Mouse (Mus musculus): ENCODE measurements around the gene Rad51b. TPM values are rescaled to one million over a fixed set of nuclear protein-coding genes. Genes with fewer than 3 reads are reported as not detected.
A peak's percentile ranks its signal among the peaks of the same experiment; 100 is the strongest.

The Rad51b gene
- total RNA-seq, 4 experiments from 2014 or later: 0.71 to 0.95 (median 0.78) TPM

GRCm38 (mm10) chr12:79527222-79527621 lies 230.1 kb downstream of the Rad51b start:
- no peak for DNase-seq (ENCODE audit: low spot score)

- no peak for DNase-seq (ENCODE audit: low spot score)
Observed at GRCm38 (mm10) chr12:79530275-79530902, 233.3 kb downstream of the Rad51b start.

- no peak for DNase-seq (ENCODE audit: low spot score)
Observed at GRCm38 (mm10) chr12:79531809-79532798, 235.0 kb downstream of the Rad51b start.

- DNase-seq (ENCODE audit: low spot score): no peak
Observed at GRCm38 (mm10) chr12:79534778-79535177, 237.7 kb downstream of the Rad51b start.

GRCm38 (mm10) chr12:79535532-79536437 lies 238.7 kb downstream of the Rad51b start:
- peak; percentile 16 for DNase-seq (ENCODE audit: low spot score)

GRCm38 (mm10) chr12:79540176-79540575 lies 243.1 kb downstream of the Rad51b start:
- no peak for DNase-seq (ENCODE audit: low spot score)

GRCm38 (mm10) chr12:79541581-79541980 lies 244.5 kb downstream of the Rad51b start:
- DNase-seq (ENCODE audit: low spot score): no peak

- no peak for DNase-seq (ENCODE audit: low spot score)
Observed at GRCm38 (mm10) chr12:79545063-79545462, 248.0 kb downstream of the Rad51b start.

- DNase-seq (ENCODE audit: low spot score): peak; percentile 31
Observed at GRCm38 (mm10) chr12:79547556-79547955, 250.5 kb downstream of the Rad51b start.

GRCm38 (mm10) chr12:79548607-79549330 lies 251.7 kb downstream of the Rad51b start:
- DNase-seq (ENCODE audit: low spot score): no peak

GRCm38 (mm10) chr12:79550049-79550682 lies 253.1 kb downstream of the Rad51b start:
- no peak for DNase-seq (ENCODE audit: low spot score)

GRCm38 (mm10) chr12:79551274-79551673 lies 254.2 kb downstream of the Rad51b start:
- DNase-seq (ENCODE audit: low spot score): peak; percentile 40

GRCm38 (mm10) chr12:79553056-79553455 lies 256.0 kb downstream of the Rad51b start:
- no peak for DNase-seq (ENCODE audit: low spot score)

GRCm38 (mm10) chr12:79557904-79558303 lies 260.8 kb downstream of the Rad51b start:
- no peak for DNase-seq (ENCODE audit: low spot score)

GRCm38 (mm10) chr12:79558711-79559110 lies 261.6 kb downstream of the Rad51b start:
- no peak for DNase-seq (ENCODE audit: low spot score)

- DNase-seq (ENCODE audit: low spot score): no peak
Observed at GRCm38 (mm10) chr12:79559410-79560015, 262.4 kb downstream of the Rad51b start.

- no peak for DNase-seq (ENCODE audit: low spot score)
Observed at GRCm38 (mm10) chr12:79560084-79560699, 263.1 kb downstream of the Rad51b start.

GRCm38 (mm10) chr12:79560893-79561292 lies 263.8 kb downstream of the Rad51b start:
- DNase-seq (ENCODE audit: low spot score): no peak

Measured in heart, adult 8-10 months (tissue).